Mouse (Mus musculus) lung, postnatal 0 days (tissue): Measurements from ENCODE around the gene Mlph. TPM values are rescaled to one million over a fixed set of nuclear protein-coding genes. Genes with fewer than 3 reads are reported as not detected.

Source experiments
- ATAC-seq: fragments of 200-750 bp; cut with Nextera tagmentation; 2 replicates; pipeline ENCODE4 v1.8.0; 2017; ENCODE audit warnings: moderate library complexity
- DNase-seq: peaks from one replicate; pipeline ENCODE4 v3.0.0-alpha.2; 2016; ENCODE audit warnings: low spot score
- H3K27ac ChIP-seq: fragments of 300-500 bp; sonication (generic); 2 replicates; pipeline ENCODE4 v1.5.1; 2014; ENCODE audit warnings: antibody characterized with exemption, mild to moderate bottlenecking, low read length, mixed read lengths
- H3K27me3 ChIP-seq: fragments of 300-500 bp; sonication (generic); replicated peaks from 2 replicates; pipeline ENCODE4 v1.6.1; 2014; ENCODE audit warnings: low read length, mixed read lengths; ENCODE audit not compliant: insufficient read depth
- H3K36me3 ChIP-seq: fragments of 300-500 bp; sonication (generic); 2 replicates; pipeline ENCODE4 v1.6.1; 2014; ENCODE audit warnings: low read length, mixed read lengths; ENCODE audit not compliant: insufficient read depth
- H3K4me1 ChIP-seq: fragments of 300-500 bp; sonication (generic); 2 replicates; pipeline ENCODE4 v1.6.1; 2014; ENCODE audit warnings: antibody characterized with exemption, low read depth, low read length, mixed read lengths; ENCODE audit not compliant: insufficient read depth
- H3K4me2 ChIP-seq: fragments of 300-500 bp; sonication (generic); replicated peaks from 2 replicates; pipeline ENCODE4 v1.6.1; 2014; ENCODE audit warnings: low read depth, mild to moderate bottlenecking, low read length, moderate library complexity, mixed read lengths
- H3K4me3 ChIP-seq: fragments of 300-500 bp; sonication (generic); 2 replicates; pipeline ENCODE4 v1.5.1; 2014; ENCODE audit warnings: low read depth, low read length
- H3K9ac ChIP-seq: fragments of 300-500 bp; sonication (generic); replicated peaks from 2 replicates; pipeline ENCODE4 v1.6.1; 2014; ENCODE audit warnings: low read depth, mild to moderate bottlenecking
- H3K9me3 ChIP-seq: fragments of 300-500 bp; sonication (generic); 2 replicates; pipeline ENCODE4 v1.6.1; 2016; ENCODE audit warnings: low read length, mixed read lengths
- CTCF ChIP-seq: IDR thresholded peaks from 2 replicates; pipeline ENCODE4 v1.5.1; 2016; ENCODE audit warnings: antibody characterized with exemption, mild to moderate bottlenecking
- EP300 ChIP-seq: IDR thresholded peaks from 2 replicates; pipeline ENCODE4 v1.6.1; 2016; ENCODE audit warnings: antibody characterized with exemption, mild to moderate bottlenecking, control low read depth
- WGBS: fragments of 180-500 bp; shearing (Covaris S2); extraction: QIAGEN DNeasy Blood & Tissue Kit; methylation state at CpG from one replicate; pipeline ENCODE4 v1.1.7; 2014; 5-methylcytosine and 5-hydroxymethylcytosine counted together
- polyA plus RNA-seq: library from polyadenylated mRNA; unstranded; fragments of >200 nt; fragmentation: Nextera tagmentation; extraction: Ambion mirVana; gene quantifications from 2 replicates; pipeline ENCODE4 v1.2.1, GENCODE M21; 2015

Mlph gene
- polyA plus RNA-seq, 1 experiment from 2014 or later = 2.7 TPM

GRCm38 (mm10) chr1:90917509-90917908 lies 2.6 kb downstream of the Mlph start:
- no peak overlapping the region for H3K27ac ChIP-seq
- no peaks in the 10 kb centered on the region for H3K27me3 ChIP-seq
- ATAC-seq = no peak
- peaks cover 9% of the 10 kb centered on the region; the same call in 1 of the 2 replicates for H3K4me1 ChIP-seq
- no peak overlapping the region for H3K4me3 ChIP-seq
- no peak for DNase-seq
- 54% methylated on average over 6 of the region's 6 CpGs for WGBS
- no peak overlapping the region for H3K4me2 ChIP-seq
- H3K9me3 ChIP-seq = no peaks in the 10 kb centered on the region; the same call in 1 of the 2 replicates
- TF ChIP-seq EP300 = no peak
- no peak for TF ChIP-seq CTCF
- H3K9ac ChIP-seq = no peak overlapping the region
- no peaks in the 10 kb centered on the region for H3K36me3 ChIP-seq

- Histone ChIP-seq H3K36me3 (no peaks in the 10 kb centered on the region), H3K27ac (no peak overlapping the region), H3K4me3 (no peak overlapping the region), H3K4me2 (no peak overlapping the region), H3K9me3 (no peaks in the 10 kb centered on the region; the same call in 1 of the 2 replicates), H3K4me1 (no peaks in the 10 kb centered on the region), H3K9ac (no peak overlapping the region), H3K27me3 (no peaks in the 10 kb centered on the region)
- DNase-seq (no peak), ATAC-seq (no peak)
- 81% methylated on average over 9 of the region's 9 CpGs for WGBS
- TF ChIP-seq CTCF (no peak), EP300 (no peak)
These were observed 6.8 kb downstream of the Mlph start for GRCm38 (mm10) chr1:90921687-90922086.

GRCm38 (mm10) chr1:90926030-90926429 lies 11.1 kb downstream of the Mlph start:
- TF ChIP-seq CTCF (no peak), EP300 (no peak)
- no peaks in the 10 kb centered on the region for H3K36me3 ChIP-seq
- H3K4me1 ChIP-seq = peaks cover 12% of the 10 kb centered on the region
- no peak overlapping the region for H3K27ac ChIP-seq
- no peaks in the 10 kb centered on the region for H3K27me3 ChIP-seq
- 61% methylated on average over 4 of the region's 4 CpGs for WGBS
- H3K9me3 ChIP-seq = no peaks in the 10 kb centered on the region
- no peak overlapping the region for H3K4me3 ChIP-seq
- H3K4me2 ChIP-seq = no peak overlapping the region
- ATAC-seq (no peak), DNase-seq (no peak)
- no peak overlapping the region for H3K9ac ChIP-seq

GRCm38 (mm10) chr1:90927308-90927707 lies 12.4 kb downstream of the Mlph start:
- no peaks in the 10 kb centered on the region for H3K27me3 ChIP-seq

GRCm38 (mm10) chr1:90927929-90928574 lies 13.2 kb downstream of the Mlph start:
- peak; percentile 4; the same call in 1 of the 2 replicates for TF ChIP-seq CTCF
- TF ChIP-seq EP300 = no peak
- peak overlapping the region; percentile 46 for H3K4me2 ChIP-seq
- DNase-seq (no peak), ATAC-seq (peak; percentile 56)
- peaks cover 12% of the 10 kb centered on the region for H3K4me1 ChIP-seq
- H3K9ac ChIP-seq = no peak overlapping the region
- H3K36me3 ChIP-seq = no peaks in the 10 kb centered on the region
- H3K27me3 ChIP-seq = no peaks in the 10 kb centered on the region
- H3K9me3 ChIP-seq = no peaks in the 10 kb centered on the region
- no peak overlapping the region for H3K4me3 ChIP-seq
- H3K27ac ChIP-seq = peak overlapping the region; percentile 43; the same call in 1 of the 2 replicates
- 2% methylated on average over 23 of the region's 23 CpGs for WGBS

More at GRCm38 (mm10) chr1:90927308-90927707, 12.4 kb downstream of the Mlph start:
- Histone ChIP-seq H3K27ac (0 out of 2 replicates have a peak overlapping the region, but pooled peaks have one; percentile 47), H3K36me3 (no peaks in the 10 kb centered on the region), H3K9me3 (no peaks in the 10 kb centered on the region), H3K4me1 (peaks cover 12% of the 10 kb centered on the region), H3K4me3 (no peak overlapping the region), H3K9ac (no peak overlapping the region), H3K4me2 (peak overlapping the region; percentile 46; the same call in 1 of the 2 replicates)
- TF ChIP-seq EP300 (no peak), CTCF (no peak)
- peak; percentile 88 for ATAC-seq
- peak; percentile 90 for DNase-seq
- 25% methylated on average over 15 of the region's 15 CpGs for WGBS

GRCm38 (mm10) chr1:90928575-90928934 lies 13.7 kb downstream of the Mlph start:
- WGBS = 4% methylated on average over 6 of the region's 6 CpGs

More at GRCm38 (mm10) chr1:90928575-90928934, 13.7 kb downstream of the Mlph start:
- ATAC-seq = peak; percentile 67
- Histone ChIP-seq H3K4me1 (peaks cover 12% of the 10 kb centered on the region), H3K27me3 (no peaks in the 10 kb centered on the region), H3K4me3 (no peak overlapping the region), H3K27ac (no peak overlapping the region), H3K36me3 (no peaks in the 10 kb centered on the region), H3K9me3 (no peaks in the 10 kb centered on the region), H3K4me2 (peak overlapping the region; percentile 46), H3K9ac (no peak overlapping the region)
- DNase-seq = peak; percentile 87
- TF ChIP-seq EP300 (peak; percentile 37; the same call in 1 of the 2 replicates), CTCF (peak; percentile 95)
